Mouse (Mus musculus) megakaryocyte, adult 5-6 weeks (primary cell): ENCODE results near the gene Ormdl2. TPM values are rescaled to one million over a fixed set of nuclear protein-coding genes. Genes with fewer than 3 reads are reported as not detected.

Source experiments
- total RNA-seq, 2 experiments: library from RNA; stranded (forward) in 1 of 2; stranded (reverse) in 1 of 2; fragments of 153-499, 151-499 nt in 1 of 2; fragments of 221-1000, 200-1000 nt in 1 of 2; gene quantifications; 2 replicates each; pipeline versions ENCODE4 v1.2.3 to v1.2.4; 2015 to 2017

Gene Ormdl2
- total RNA-seq, 2 experiments from 2014 or later, result 65.2 to 67.1 TPM

Other genes with a start within 250 kb of the Ormdl2 start
- gene Erbb3, start 232.0 kb downstream of the Ormdl2 start, total RNA-seq (2015), result 2.5 and 2.8 TPM in 2 replicates
- 1.5 and 2.1 TPM in 2 replicates for gene Erbb3, start 232.0 kb downstream of the Ormdl2 start, total RNA-seq (2017)
- 1,237 and 1,288 TPM in 2 replicates for gene Rps26, start 194.9 kb downstream of the Ormdl2 start, total RNA-seq (2015)
- gene Rps26, start 194.9 kb downstream of the Ormdl2 start, total RNA-seq (2017), result 518 and 577 TPM in 2 replicates
- gene Ikzf4, start 175.7 kb downstream of the Ormdl2 start, total RNA-seq (2015), result 0.14 TPM in 1 of 2 replicates, not detected in the other
- not detected in 2 replicates for gene Ikzf4, start 175.7 kb downstream of the Ormdl2 start, total RNA-seq (2017)
- gene Suox, start 147.6 kb downstream of the Ormdl2 start, total RNA-seq (2015), result 1.4 and 1.5 TPM in 2 replicates
- 3.9 and 4.7 TPM in 2 replicates for gene Suox, start 147.6 kb downstream of the Ormdl2 start, total RNA-seq (2017)
- gene Rab5b, start 125.4 kb downstream of the Ormdl2 start, total RNA-seq (2015), result 62.8 and 64.7 TPM in 2 replicates
- gene Rab5b, start 125.4 kb downstream of the Ormdl2 start, total RNA-seq (2017), result 77.1 and 84.0 TPM in 2 replicates
- 0.16 and 0.57 TPM in 2 replicates for gene Pmel, start 117.5 kb downstream of the Ormdl2 start, total RNA-seq (2015)
- 0.07 and 0.73 TPM in 2 replicates for gene Pmel, start 117.5 kb downstream of the Ormdl2 start, total RNA-seq (2017)
- gene Cdk2, start 116.6 kb downstream of the Ormdl2 start, total RNA-seq (2015), result 85.3 and 89.5 TPM in 2 replicates
- 63.4 and 70.7 TPM in 2 replicates for gene Cdk2, start 116.6 kb downstream of the Ormdl2 start, total RNA-seq (2017)
- 35.0 and 37.6 TPM in 2 replicates for gene Dgka, start 76.8 kb downstream of the Ormdl2 start, total RNA-seq (2015)
- gene Dgka, start 76.8 kb downstream of the Ormdl2 start, total RNA-seq (2017), result 31.5 and 32.6 TPM in 2 replicates
- gene Pym1, start 73.8 kb downstream of the Ormdl2 start, total RNA-seq (2015), result 22.0 and 25.0 TPM in 2 replicates
- gene Pym1, start 73.8 kb downstream of the Ormdl2 start, total RNA-seq (2017), result 37.1 and 43.4 TPM in 2 replicates
- 4.4 and 4.5 TPM in 2 replicates for gene Mmp19, start 30.7 kb downstream of the Ormdl2 start, total RNA-seq (2015)
- gene Mmp19, start 30.7 kb downstream of the Ormdl2 start, total RNA-seq (2017), result 10.9 and 12.7 TPM in 2 replicates
- 29.1 and 35.9 TPM in 2 replicates for gene Dnajc14, start 17.6 kb downstream of the Ormdl2 start, total RNA-seq (2015)
- gene Dnajc14, start 17.6 kb downstream of the Ormdl2 start, total RNA-seq (2017), result 58.3 and 61.3 TPM in 2 replicates
- gene Tmem198b, start 17.3 kb downstream of the Ormdl2 start, total RNA-seq (2015), result 4.5 and 6.5 TPM in 2 replicates
- gene Tmem198b, start 17.3 kb downstream of the Ormdl2 start, total RNA-seq (2017), result 3.9 and 4.0 TPM in 2 replicates
- 173 and 182 TPM in 2 replicates for gene Sarnp, start 4.3 kb downstream of the Ormdl2 start, total RNA-seq (2015)
- 209 and 234 TPM in 2 replicates for gene Sarnp, start 4.3 kb downstream of the Ormdl2 start, total RNA-seq (2017)
- 0.07 and 0.18 TPM in 2 replicates for gene Gdf11, start 70.1 kb upstream of the Ormdl2 start, total RNA-seq (2015)
- gene Gdf11, start 70.1 kb upstream of the Ormdl2 start, total RNA-seq (2017), result 0.18 and 0.28 TPM in 2 replicates
- gene Cd63, start 79.3 kb upstream of the Ormdl2 start, total RNA-seq (2015), result 60.5 and 76.0 TPM in 2 replicates
- 46.8 and 47.1 TPM in 2 replicates for gene Cd63, start 79.3 kb upstream of the Ormdl2 start, total RNA-seq (2017)
- gene Rdh5, start 101.2 kb upstream of the Ormdl2 start, total RNA-seq (2015), result 3.4 and 6.0 TPM in 2 replicates
- gene Rdh5, start 101.2 kb upstream of the Ormdl2 start, total RNA-seq (2017), result 0.94 and 3.6 TPM in 2 replicates
- 190 and 212 TPM in 2 replicates for gene Bloc1s1, start 102.4 kb upstream of the Ormdl2 start, total RNA-seq (2015)
- 135 and 165 TPM in 2 replicates for gene Bloc1s1, start 102.4 kb upstream of the Ormdl2 start, total RNA-seq (2017)
- not detected in 2 replicates for gene Itga7, start 112.2 kb upstream of the Ormdl2 start, total RNA-seq (2015)
- not detected in 2 replicates for gene Itga7, start 112.2 kb upstream of the Ormdl2 start, total RNA-seq (2017)
- gene Mettl7b, start 139.3 kb upstream of the Ormdl2 start, total RNA-seq (2015), result not detected in 2 replicates
- not detected in 2 replicates for gene Mettl7b, start 139.3 kb upstream of the Ormdl2 start, total RNA-seq (2017)
- not detected in 2 replicates for gene Olfr9, start 167.8 kb upstream of the Ormdl2 start, total RNA-seq (2015)
- gene Olfr9, start 167.8 kb upstream of the Ormdl2 start, total RNA-seq (2017), result not detected in 2 replicates
- not detected in 2 replicates for gene Olfr763, start 189.1 kb upstream of the Ormdl2 start, total RNA-seq (2015)
- gene Olfr763, start 189.1 kb upstream of the Ormdl2 start, total RNA-seq (2017), result not detected in 2 replicates
- not detected in 2 replicates for gene Olfr764-ps1, start 218.3 kb upstream of the Ormdl2 start, total RNA-seq (2015)
- not detected in 2 replicates for gene Olfr764-ps1, start 218.3 kb upstream of the Ormdl2 start, total RNA-seq (2017)
- not detected in 2 replicates for gene Olfr765, start 228.4 kb upstream of the Ormdl2 start, total RNA-seq (2015)
- not detected in 2 replicates for gene Olfr765, start 228.4 kb upstream of the Ormdl2 start, total RNA-seq (2017)
- gene Olfr766-ps1, start 247.3 kb upstream of the Ormdl2 start, total RNA-seq (2015), result not detected in 2 replicates
- gene Olfr766-ps1, start 247.3 kb upstream of the Ormdl2 start, total RNA-seq (2017), result not detected in 2 replicates